Mouse (Mus musculus): Measurements from ENCODE around the gene Rhox3f.
"Not testable (repeated sequence)": the region's sequence is repeated elsewhere in the genome, so short reads cannot be mapped to it uniquely, and the experiment has no call there.

The Rhox3f gene

DNA sequence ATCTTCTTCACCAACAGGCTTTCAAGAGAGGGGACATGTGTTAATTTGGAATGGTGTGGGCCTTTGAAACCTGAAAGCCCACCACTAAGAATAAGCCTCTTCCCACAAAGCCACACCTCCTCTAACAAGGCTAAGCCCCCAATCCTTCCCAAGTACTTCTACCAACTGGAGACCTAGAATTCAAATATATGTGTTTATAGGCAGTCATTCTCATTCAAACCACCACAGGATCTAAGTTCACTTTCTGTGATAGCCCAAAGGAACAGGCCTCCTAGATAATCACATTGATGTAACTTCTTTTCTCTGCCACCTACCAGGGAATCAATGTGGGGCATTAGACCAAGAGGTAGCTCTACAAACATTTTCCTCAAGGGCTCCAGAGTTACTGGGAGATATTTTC lies at the start of gene Rhox3f:
TSS of gene Rhox3f (plus strand) at position 301 of the 400 bp plus-strand sequence.
- DNase-seq (ENCODE audit: low read depth) = not testable (repeated sequence)

DNA sequence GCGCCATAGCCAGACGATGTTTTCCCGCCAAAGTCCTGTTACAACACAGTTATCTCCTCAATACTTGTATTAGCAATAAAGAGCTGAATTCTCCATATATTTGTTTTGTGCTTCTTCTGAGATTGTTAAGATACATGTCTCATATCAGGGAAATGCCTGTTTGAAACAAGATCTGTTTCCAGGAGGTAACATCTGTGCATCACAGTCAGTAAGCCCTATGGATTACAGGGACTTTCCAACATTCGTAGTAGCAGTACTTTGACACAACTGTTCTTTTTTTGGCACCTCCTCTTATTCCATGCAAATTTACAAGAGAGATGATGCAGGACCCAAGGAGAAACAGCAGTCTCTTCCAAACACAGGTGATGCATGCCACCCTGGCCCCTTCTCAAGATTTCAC lies 39.1 kb upstream of the Rhox3f start, which contains the start of gene Rhox3e:
TSS of gene Rhox3e (plus strand) at position 301 of the 400 bp plus-strand sequence.
- DNase-seq (ENCODE audit: low read depth) = not testable (repeated sequence)

DNA sequence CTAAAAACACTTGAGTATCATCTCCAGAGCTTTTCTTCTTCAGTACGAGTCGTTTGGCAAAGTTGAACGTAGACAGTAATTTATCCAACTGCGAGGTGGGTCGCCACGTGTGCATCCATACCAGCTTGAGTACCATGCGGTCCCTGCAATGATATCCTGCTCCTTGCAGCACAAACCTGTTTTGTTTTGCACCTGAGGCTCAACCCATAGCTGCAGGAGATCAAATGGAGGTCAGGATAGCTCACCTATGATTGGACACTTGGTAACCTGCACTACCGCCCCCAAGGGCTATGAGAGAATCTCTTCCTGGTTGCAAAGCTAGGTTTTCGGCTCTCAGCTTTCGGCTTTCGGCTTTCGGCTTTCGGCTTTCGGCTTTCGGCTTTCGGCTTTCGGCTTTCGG lies 23.7 kb upstream of the Rhox3f start, which contains the start of gene Rhox4e:
TSS of gene Rhox4e (plus strand) at position 301 of the 400 bp plus-strand sequence.
- DNase-seq (ENCODE audit: low read depth) = not testable (repeated sequence)

DNA sequence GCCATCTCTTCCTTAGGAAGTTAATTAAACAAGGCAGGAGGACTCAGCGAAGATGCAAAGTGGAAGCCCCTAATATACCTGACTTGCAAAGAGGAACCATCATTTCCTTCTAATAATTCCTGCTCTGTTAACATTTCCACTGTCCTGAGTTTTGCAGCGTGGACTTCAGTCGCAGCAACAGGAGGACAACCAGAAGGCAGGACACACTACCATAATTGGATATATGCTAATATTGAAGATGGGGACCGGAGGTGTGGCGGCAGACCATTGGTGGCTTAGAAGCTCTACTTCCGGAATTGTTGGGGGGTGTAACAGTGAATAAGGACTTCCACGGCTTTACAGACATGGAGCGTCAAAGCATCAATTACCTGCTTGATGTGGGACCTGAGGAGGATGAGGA lies 9.7 kb upstream of the Rhox3f start, which contains the start of gene Rhox2f:
TSS of gene Rhox2f (plus strand) at position 301 of the 400 bp plus-strand sequence.
- DNase-seq (ENCODE audit: low read depth) = not testable (repeated sequence)

DNA sequence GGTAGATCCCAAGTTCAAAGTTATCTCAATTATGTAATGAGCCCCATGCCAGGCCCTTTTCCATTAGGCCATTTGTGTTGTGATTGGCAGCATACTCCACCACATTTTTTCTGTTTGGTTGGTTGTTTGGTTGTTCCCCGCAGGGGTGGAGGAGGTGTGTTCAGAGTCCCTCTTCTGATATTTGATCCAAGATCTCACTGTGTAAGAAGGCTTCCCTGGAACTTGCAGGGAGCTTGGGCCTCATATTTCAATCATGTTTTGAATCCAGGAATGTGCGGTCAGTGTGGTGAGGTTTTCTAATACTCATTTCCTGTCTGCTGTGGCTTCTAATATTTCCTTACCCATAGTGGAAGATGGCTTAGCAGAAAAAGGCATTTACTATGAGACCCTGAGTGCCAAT lies 8.2 kb upstream of the Rhox3f start:
- not testable (repeated sequence) for DNase-seq (ENCODE audit: low read depth)

DNA sequence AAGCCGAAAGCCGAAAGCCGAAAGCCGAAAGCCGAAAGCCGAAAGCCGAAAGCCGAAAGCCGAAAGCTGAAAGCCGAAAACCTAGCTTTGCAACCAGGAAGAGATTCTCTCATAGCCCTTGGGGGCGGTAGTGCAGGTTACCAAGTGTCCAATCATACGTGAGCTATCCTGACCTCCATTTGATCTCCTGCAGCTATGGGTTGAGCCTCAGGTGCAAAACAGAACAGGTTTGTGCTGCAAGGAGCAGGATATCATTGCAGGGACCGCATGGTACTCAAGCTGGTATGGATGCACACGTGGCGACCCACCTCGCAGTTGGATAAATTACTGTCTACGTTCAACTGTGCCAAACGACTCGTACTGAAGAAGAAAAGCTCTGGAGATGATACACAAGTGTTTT lies 26.8 kb downstream of the Rhox3f start, which contains the start of gene Rhox4f:
TSS of gene Rhox4f (minus strand) at position 101 of the 400 bp plus-strand sequence.
- not testable (repeated sequence) for DNase-seq (ENCODE audit: low read depth)

DNA sequence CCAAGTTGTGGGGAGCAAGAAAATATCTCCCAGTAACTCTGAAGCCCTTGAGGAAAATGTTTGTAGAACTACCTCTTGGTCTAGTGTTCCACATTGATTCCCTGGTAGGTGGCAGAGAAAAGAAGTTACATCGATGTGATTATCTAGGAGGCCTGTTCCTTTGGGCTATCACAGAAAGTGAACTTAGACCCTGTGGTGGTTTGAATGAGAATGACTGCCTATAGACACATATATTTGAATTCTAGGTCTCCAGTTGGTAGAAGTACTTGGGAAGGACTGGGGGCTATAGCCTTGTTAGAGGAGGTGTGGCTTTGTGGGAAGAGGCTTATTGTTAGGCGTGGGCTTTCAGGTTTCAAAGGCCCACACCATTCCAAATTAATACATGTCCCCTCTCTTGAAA lies 47.7 kb downstream of the Rhox3f start, which contains the start of gene Rhox3g:
TSS of gene Rhox3g (minus strand) at position 101 of the 400 bp plus-strand sequence.
- not testable (repeated sequence) for DNase-seq (ENCODE audit: low read depth)

All from c-Kit-positive CD71-positive TER-119-negative erythroid progenitor cells, embryonic 14.5 days (primary cell).